21 mouse cellular contexts compared by ENCODE assay signal in the genomic region with DNA sequence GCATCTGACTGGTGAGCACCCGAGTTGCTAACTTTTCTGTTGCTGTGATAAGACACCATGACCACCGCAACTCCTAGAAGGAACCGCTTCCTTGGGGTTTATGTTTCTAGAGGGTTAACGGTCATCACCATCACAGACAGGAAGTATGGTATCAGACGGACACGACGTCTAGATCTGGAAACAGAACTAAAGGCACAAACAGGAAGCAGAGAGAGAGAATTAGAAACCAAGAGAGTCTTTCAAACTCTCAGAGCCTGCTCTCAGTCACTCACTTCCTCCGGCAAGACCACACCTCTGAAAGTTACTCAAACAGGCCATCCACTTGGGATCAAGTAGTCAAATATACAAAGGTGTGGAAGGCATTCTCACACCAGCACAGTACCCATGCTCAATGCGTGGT. TPM values are rescaled to one million over a fixed set of nuclear protein-coding genes. Genes with fewer than 3 reads are reported as not detected.
DNase-seq lines count a peak whose midpoint lies in the region; ATAC-seq and TF ChIP-seq lines count a peak whose summit lies in the region.
"Had no signal": no experiment of that assay in that cellular context is flagged by ENCODE, and none has a peak within 500 bp of the region (broad histone marks: within the 10 kb centered on the region; RNA-seq: fewer than 3 reads in every experiment).

No protein-coding gene starts in this region.

- WGBS in bone marrow, adult 2 months = 9% methylated on average over 9 of the region's 9 CpGs
- WGBS in hindbrain, embryonic 14.5 days = 86% methylated on average over 9 of the region's 9 CpGs

- H3K9ac ChIP-seq in hindbrain, embryonic 14.5 days = no peak overlapping the region
- H3K9ac ChIP-seq: embryonic facial prominence, embryonic 15.5 days; forebrain, embryonic 12.5 days; midbrain, embryonic 12.5 days; neural tube, embryonic 12.5 days had no signal

- no peaks in the 10 kb centered on the region for H3K36me3 ChIP-seq in hindbrain, embryonic 14.5 days (replicated peaks; ENCODE audit: control insufficient read depth, insufficient read depth)
- H3K36me3 ChIP-seq: embryonic facial prominence, embryonic 15.5 days; forebrain, embryonic 12.5 days; midbrain, embryonic 12.5 days; neural tube, embryonic 12.5 days had no signal

- intact Hi-C loops in left cerebral cortex, postnatal 25 days (cut with DNase I) = no loop called here

- peak; percentile 59 for ATAC-seq in megakaryocyte progenitor cell, adult 5-6 weeks (replicated peaks; ENCODE audit: poor library complexity)
- ATAC-seq in hindbrain, embryonic 14.5 days (ENCODE audit: low FRiP score) = no peak
- ATAC-seq: Patski had no signal

- peak; percentile 10 for DNase-seq in spleen, adult 12 weeks (ENCODE audit: low spot score)
- no peak for DNase-seq in spleen, postnatal 4 days (ENCODE audit: low spot score in 2 of 2)
- DNase-seq in CD4-positive helper T cell, adult 2 months (ENCODE audit: low read depth, low spot score) = peak; percentile 62
- no peak for DNase-seq in left cerebral cortex, postnatal 25 days (ENCODE audit: low spot score in 2 of 2)
- no peak for DNase-seq in cerebellum, adult 11-12 months
- DNase-seq in hindbrain, embryonic 14.5 days (ENCODE audit: low spot score) = no peak
- DNase-seq: cerebellum, adult 2 months; heart, postnatal 14 days; kidney, adult 9 months; kidney, postnatal 4 days; left cerebral cortex, postnatal 4 days; lung, postnatal 10 days; right cerebral cortex, postnatal 4 days had no signal

- TF ChIP-seq CTCF in bone marrow, adult 2 months (IDR thresholded peaks at IDR 0.05; ENCODE audit: control insufficient read depth, insufficient read depth, low read length) = no peak

- peak overlapping the region; percentile 65; the same call in 1 of the 2 replicates for H3K27ac ChIP-seq in bone marrow, adult 2 months (ENCODE audit: control insufficient read depth, insufficient read depth, low read depth, low read length, poor library complexity)
- no peak overlapping the region for H3K27ac ChIP-seq in hindbrain, embryonic 14.5 days
- H3K27ac ChIP-seq: embryonic facial prominence, embryonic 15.5 days; forebrain, embryonic 12.5 days; midbrain, embryonic 12.5 days; neural tube, embryonic 12.5 days had no signal

- H3K9me3 ChIP-seq in hindbrain, embryonic 14.5 days (ENCODE audit: control insufficient read depth, low read length) = no peaks in the 10 kb centered on the region
- H3K9me3 ChIP-seq: embryonic facial prominence, embryonic 15.5 days; forebrain, embryonic 12.5 days; midbrain, embryonic 12.5 days; neural tube, embryonic 12.5 days had no signal

- no peak for TF ChIP-seq POLR2A in bone marrow, adult 2 months (IDR thresholded peaks at IDR 0.05; ENCODE audit: borderline replicate concordance, control insufficient read depth, low read depth, low read length)

- H3K4me2 ChIP-seq in hindbrain, embryonic 14.5 days (replicated peaks) = no peak overlapping the region
- H3K4me2 ChIP-seq: embryonic facial prominence, embryonic 15.5 days; forebrain, embryonic 12.5 days; liver, embryonic 11.5 days; midbrain, embryonic 12.5 days; neural tube, embryonic 12.5 days had no signal

- no peak overlapping the region for H3K4me3 ChIP-seq in bone marrow, adult 2 months (replicated peaks; ENCODE audit: control insufficient read depth, low read depth, low read length)
- no peak overlapping the region for H3K4me3 ChIP-seq in hindbrain, embryonic 14.5 days (replicated peaks; ENCODE audit: low read length)
- H3K4me3 ChIP-seq: embryonic facial prominence, embryonic 15.5 days; forebrain, embryonic 12.5 days; midbrain, embryonic 12.5 days; neural tube, embryonic 12.5 days had no signal

- peaks cover 5% of the 10 kb centered on the region for H3K4me1 ChIP-seq in bone marrow, adult 2 months (ENCODE audit: control insufficient read depth, insufficient read depth, low read length)
- H3K4me1 ChIP-seq in hindbrain, embryonic 14.5 days (replicated peaks; ENCODE audit: control insufficient read depth, insufficient read depth, low read length) = no peaks in the 10 kb centered on the region
- H3K4me1 ChIP-seq: neural tube, embryonic 12.5 days had no signal

- H3K27me3 ChIP-seq in hindbrain, embryonic 14.5 days (ENCODE audit: control insufficient read depth, insufficient read depth, low read length) = no peaks in the 10 kb centered on the region
- H3K27me3 ChIP-seq: embryonic facial prominence, embryonic 15.5 days; forebrain, embryonic 12.5 days; neural tube, embryonic 12.5 days had no signal

RNA-seq across cellular contexts. Expression of a gene that starts 40.8 kb away (rescaled TPM):
- 37.0 and 75.0 TPM in 2 replicates for polyA plus RNA-seq in bone marrow, adult 2 months (2011; ENCODE audit: insufficient read depth, insufficient read length, low replicate concordance, missing spikeins)
- total RNA-seq in megakaryocyte progenitor cell, adult 5-6 weeks (2015) = 60.4 and 76.5 TPM in 2 replicates
- total RNA-seq in megakaryocyte progenitor cell, adult 5-6 weeks (2017) = 36.9 and 56.7 TPM in 2 replicates
- total RNA-seq in left cerebral cortex, postnatal 25 days (2021) = 1 to 10 TPM; 3.1 to 4.3 TPM
- polyA plus RNA-seq in hindbrain, embryonic 14.5 days (2014; fragmentation: Nextera tagmentation; extraction: Ambion mirVana) = 9.5 and 11.3 TPM in 2 replicates

Comparison
In these comparisons a context has a peak if more than half of its experiments do, and no peak if none do; other contexts are left out.
1. DNase-seq: peak in spleen, adult 12 weeks (single experiment) and CD4-positive helper T cell, adult 2 months (single experiment); none in spleen, postnatal 4 days (0 of 2), left cerebral cortex, postnatal 25 days (0 of 2), cerebellum, adult 11-12 months (single experiment) and hindbrain, embryonic 14.5 days (single experiment).
2. RNA of a gene that starts 40.8 kb away (total RNA-seq): 36.9 to 76.5 TPM in megakaryocyte progenitor cell, adult 5-6 weeks; 3.1 to 4.3 TPM in left cerebral cortex, postnatal 25 days; every median in the first group is over 4 times any median in the second.